Mouse (Mus musculus) embryonic facial prominence, embryonic 15.5 days (tissue): ENCODE results near the gene Brd2. TPM values are rescaled to one million over a fixed set of nuclear protein-coding genes. Genes with fewer than 3 reads are reported as not detected.

Source experiments
- ATAC-seq: fragments of 200-750 bp; cut with Nextera tagmentation; 2 replicates; pipeline ENCODE4 v1.8.0; 2017; ENCODE audit warnings: low read depth, moderate TSS enrichment; ENCODE audit not compliant: insufficient number of reproducible peaks, low FRiP score, low TSS enrichment
- H3K27ac ChIP-seq: fragments of 300-500 bp; sonication (generic); replicated peaks from 2 replicates; pipeline ENCODE4 v1.5.1; 2015; ENCODE audit warnings: mild to moderate bottlenecking, inconsistent platforms
- H3K27me3 ChIP-seq: fragments of 300-500 bp; sonication (generic); 2 replicates; pipeline ENCODE4 v1.6.1; 2015; ENCODE audit warnings: inconsistent platforms
- H3K36me3 ChIP-seq: fragments of 300-500 bp; sonication (generic); 2 replicates; pipeline ENCODE4 v1.6.1; 2015; ENCODE audit warnings: mild to moderate bottlenecking, inconsistent platforms
- H3K4me1 ChIP-seq: fragments of 300-500 bp; sonication (generic); 2 replicates; pipeline ENCODE4 v1.6.1; 2015; ENCODE audit warnings: inconsistent platforms
- H3K4me2 ChIP-seq: fragments of 300-500 bp; sonication (generic); replicated peaks from 2 replicates; pipeline ENCODE4 v1.6.1; 2015; ENCODE audit warnings: mild to moderate bottlenecking, inconsistent platforms
- H3K4me3 ChIP-seq: fragments of 300-500 bp; sonication (generic); replicated peaks from 2 replicates; pipeline ENCODE4 v1.5.1; 2015; ENCODE audit warnings: mild to moderate bottlenecking, inconsistent platforms
- H3K9ac ChIP-seq: fragments of 300-500 bp; sonication (generic); 2 replicates; pipeline ENCODE4 v1.6.1; 2015; ENCODE audit warnings: inconsistent platforms
- H3K9me3 ChIP-seq: fragments of 300-500 bp; sonication (generic); replicated peaks from 2 replicates; pipeline ENCODE4 v1.6.1; 2016; ENCODE audit warnings: inconsistent platforms
- WGBS: fragments of 180-500 bp; shearing (Covaris S2); methylation state at CpG from one replicate; pipeline ENCODE4 v1.1.7; 2015; 5-methylcytosine and 5-hydroxymethylcytosine counted together
- polyA plus RNA-seq: library from polyadenylated mRNA; unstranded; fragments of >200 nt; fragmentation: Nextera tagmentation; extraction: Ambion mirVana; gene quantifications from 2 replicates; pipeline ENCODE4 v1.2.1, GENCODE M21; 2015

Brd2 gene
- polyA plus RNA-seq, 1 experiment from 2014 or later, result 122 TPM

GRCm38 (mm10) chr17:34077549-34077948, 44.9 kb downstream of the Brd2 start:
- 1% methylated on average over 9 of the region's 9 CpGs for WGBS
- H3K9ac ChIP-seq, result no peak overlapping the region

GRCm38 (mm10) chr17:34075271-34075670, 47.2 kb downstream of the Brd2 start:
- H3K4me2 ChIP-seq, result no peak overlapping the region
- H3K9ac ChIP-seq, result no peak overlapping the region
- H3K4me1 ChIP-seq, result no peaks in the 10 kb centered on the region
- H3K9me3 ChIP-seq, result no peaks in the 10 kb centered on the region
- H3K4me3 ChIP-seq, result no peak overlapping the region
- H3K36me3 ChIP-seq, result no peaks in the 10 kb centered on the region
- H3K27ac ChIP-seq, result no peak overlapping the region
- no peak for ATAC-seq
- 36% methylated on average over 7 of the region's 7 CpGs for WGBS
- peaks cover 19% of the 10 kb centered on the region for H3K27me3 ChIP-seq

More at GRCm38 (mm10) chr17:34077549-34077948, 44.9 kb downstream of the Brd2 start:
- no peak overlapping the region for H3K4me3 ChIP-seq
- no peak overlapping the region for H3K27ac ChIP-seq
- H3K4me1 ChIP-seq, result no peaks in the 10 kb centered on the region
- H3K9me3 ChIP-seq, result no peaks in the 10 kb centered on the region
- H3K4me2 ChIP-seq, result no peak overlapping the region
- H3K36me3 ChIP-seq, result no peaks in the 10 kb centered on the region
- ATAC-seq, result no peak
- H3K27me3 ChIP-seq, result peaks cover 19% of the 10 kb centered on the region

GRCm38 (mm10) chr17:34072091-34072490, 50.3 kb downstream of the Brd2 start:
- no peak for ATAC-seq
- H3K9me3 ChIP-seq, result no peaks in the 10 kb centered on the region
- H3K9ac ChIP-seq, result no peak overlapping the region
- no peaks in the 10 kb centered on the region for H3K4me1 ChIP-seq
- no peaks in the 10 kb centered on the region for H3K36me3 ChIP-seq
- 60% methylated on average over 5 of the region's 5 CpGs for WGBS
- H3K27me3 ChIP-seq, result peaks cover 14% of the 10 kb centered on the region
- H3K27ac ChIP-seq, result no peak overlapping the region
- H3K4me3 ChIP-seq, result no peak overlapping the region
- no peak overlapping the region for H3K4me2 ChIP-seq

- Histone ChIP-seq H3K36me3 (no peaks in the 10 kb centered on the region), H3K27ac (no peak overlapping the region), H3K4me1 (no peaks in the 10 kb centered on the region), H3K9me3 (no peaks in the 10 kb centered on the region), H3K27me3 (no peaks in the 10 kb centered on the region), H3K9ac (no peak overlapping the region), H3K4me2 (no peak overlapping the region), H3K4me3 (no peak overlapping the region)
- ATAC-seq, result peak; percentile 53; the same call in 1 of the 2 replicates
- WGBS, result 50% methylated on average over 3 of the region's 3 CpGs
Measured at GRCm38 (mm10) chr17:34068864-34069263, 53.6 kb downstream of the Brd2 start.

Other genes with a start within 250 kb of the Brd2 start
- not detected in 2 replicates for gene Gm7029, start 248.8 kb downstream of the Brd2 start, polyA plus RNA-seq
- 6.7 and 6.8 TPM in 2 replicates for gene Kifc1, start 232.0 kb downstream of the Brd2 start, polyA plus RNA-seq
- 0.55 and 0.58 TPM in 2 replicates for gene Platr17, start 217.5 kb downstream of the Brd2 start, polyA plus RNA-seq
- 48.5 and 51.7 TPM in 2 replicates for gene Daxx, start 213.2 kb downstream of the Brd2 start, polyA plus RNA-seq
- 40.2 and 49.3 TPM in 2 replicates for gene Tapbp, start 206.7 kb downstream of the Brd2 start, polyA plus RNA-seq
- gene Zbtb22, start 206.7 kb downstream of the Brd2 start, polyA plus RNA-seq, result 15.8 and 17.8 TPM in 2 replicates
- gene Rgl2, start 193.1 kb downstream of the Brd2 start, polyA plus RNA-seq, result 57.1 and 64.4 TPM in 2 replicates
- 145 and 163 TPM in 2 replicates for gene Pfdn6, start 182.3 kb downstream of the Brd2 start, polyA plus RNA-seq
- 36.2 and 36.5 TPM in 2 replicates for gene Wdr46, start 182.0 kb downstream of the Brd2 start, polyA plus RNA-seq
- gene B3galt4, start 171.1 kb downstream of the Brd2 start, polyA plus RNA-seq, result 6.0 and 8.5 TPM in 2 replicates
- 48.9 and 57.2 TPM in 2 replicates for gene Vps52, start 166.8 kb downstream of the Brd2 start, polyA plus RNA-seq
- gene Rps18, start 166.6 kb downstream of the Brd2 start, polyA plus RNA-seq, result 1,731 and 1,878 TPM in 2 replicates
- gene H2-K1, start 122.3 kb downstream of the Brd2 start, polyA plus RNA-seq, result 29.0 and 31.1 TPM in 2 replicates
- gene Ring1, start 98.0 kb downstream of the Brd2 start, polyA plus RNA-seq, result 26.0 and 26.9 TPM in 2 replicates
- gene H2-Ke6, start 94.6 kb downstream of the Brd2 start, polyA plus RNA-seq, result 54.1 and 57.4 TPM in 2 replicates
- 229 and 234 TPM in 2 replicates for gene Slc39a7, start 91.0 kb downstream of the Brd2 start, polyA plus RNA-seq
- 53.0 and 54.6 TPM in 2 replicates for gene Rxrb, start 90.8 kb downstream of the Brd2 start, polyA plus RNA-seq
- 53.2 and 64.3 TPM in 2 replicates for gene Col11a2, start 83.2 kb downstream of the Brd2 start, polyA plus RNA-seq
- 0.54 and 0.89 TPM in 2 replicates for gene H2-Oa, start 30.3 kb downstream of the Brd2 start, polyA plus RNA-seq
- gene H2-DMa, start 3.1 kb downstream of the Brd2 start, polyA plus RNA-seq, result 14.0 and 15.3 TPM in 2 replicates
- 0.61 and 0.93 TPM in 2 replicates for gene H2-DMb2, start 20.7 kb upstream of the Brd2 start, polyA plus RNA-seq
- 3.2 and 3.8 TPM in 2 replicates for gene H2-DMb1, start 30.4 kb upstream of the Brd2 start, polyA plus RNA-seq
- 10.7 and 11.9 TPM in 2 replicates for gene Tap1, start 64.9 kb upstream of the Brd2 start, polyA plus RNA-seq
- gene Psmb9, start 65.1 kb upstream of the Brd2 start, polyA plus RNA-seq, result 3.3 and 4.4 TPM in 2 replicates
- gene Psmb8, start 75.1 kb upstream of the Brd2 start, polyA plus RNA-seq, result 10.0 and 11.2 TPM in 2 replicates
- gene Tap2, start 80.9 kb upstream of the Brd2 start, polyA plus RNA-seq, result 6.4 and 7.5 TPM in 2 replicates
- 0.17 and 0.43 TPM in 2 replicates for gene H2-Ob, start 116.3 kb upstream of the Brd2 start, polyA plus RNA-seq
- gene H2-Ab1, start 135.1 kb upstream of the Brd2 start, polyA plus RNA-seq, result 10.8 and 11.7 TPM in 2 replicates
- 2.7 and 4.6 TPM in 2 replicates for gene H2-Aa, start 165.2 kb upstream of the Brd2 start, polyA plus RNA-seq
- gene H2-Eb1, start 183.2 kb upstream of the Brd2 start, polyA plus RNA-seq, result 3.6 and 5.0 TPM in 2 replicates
- not detected in 2 replicates for gene H2-Eb2, start 203.0 kb upstream of the Brd2 start, polyA plus RNA-seq
- 0.24 and 0.30 TPM in 2 replicates for gene Btnl2, start 232.2 kb upstream of the Brd2 start, polyA plus RNA-seq